Mouse (Mus musculus): ENCODE measurements around the gene Nfe2l2. TPM values are rescaled to one million over a fixed set of nuclear protein-coding genes. Genes with fewer than 3 reads are reported as not detected.

Nfe2l2 gene
- polyA plus RNA-seq, 1 experiment: not detected

GRCm38 (mm10) chr2:75692369-75692768 is 12.1 kb downstream of the Nfe2l2 start:
- WGBS: 87% methylated on average over 6 of the region's 6 CpGs
- H3K27ac ChIP-seq (ENCODE audit: insufficient read depth, low read depth, low read length): no peak overlapping the region
- no peak overlapping the region for H3K4me3 ChIP-seq (ENCODE audit: insufficient read depth, low read depth, low read length)
- no peak for TF ChIP-seq POLR2A (IDR thresholded peaks at IDR 0.05; ENCODE audit: insufficient read depth, low read depth, low read length)
- TF ChIP-seq CTCF (IDR thresholded peaks at IDR 0.05; ENCODE audit: insufficient read depth, low read depth, low read length): no peak
- no peaks in the 10 kb centered on the region for H3K4me1 ChIP-seq (ENCODE audit: control insufficient read depth, insufficient read depth, low read length)

- H3K4me1 ChIP-seq (ENCODE audit: control insufficient read depth, insufficient read depth, low read length): no peaks in the 10 kb centered on the region
- no peak for TF ChIP-seq CTCF (IDR thresholded peaks at IDR 0.05; ENCODE audit: insufficient read depth, low read depth, low read length)
- TF ChIP-seq POLR2A (IDR thresholded peaks at IDR 0.05; ENCODE audit: insufficient read depth, low read depth, low read length): no peak
- WGBS: 76% methylated on average over 8 of the region's 8 CpGs
- no peak overlapping the region for H3K27ac ChIP-seq (ENCODE audit: insufficient read depth, low read depth, low read length)
- no peak overlapping the region for H3K4me3 ChIP-seq (ENCODE audit: insufficient read depth, low read depth, low read length)
Observed at GRCm38 (mm10) chr2:75691316-75691715, 13.1 kb downstream of the Nfe2l2 start.

- TF ChIP-seq CTCF (IDR thresholded peaks at IDR 0.05; ENCODE audit: insufficient read depth, low read depth, low read length): no peak
- 96% methylated on average over 4 of the region's 4 CpGs for WGBS
- Histone ChIP-seq H3K4me3 (ENCODE audit: insufficient read depth, low read depth, low read length) (no peak overlapping the region), H3K4me1 (ENCODE audit: control insufficient read depth, insufficient read depth, low read length) (no peaks in the 10 kb centered on the region), H3K27ac (ENCODE audit: insufficient read depth, low read depth, low read length) (no peak overlapping the region)
Observed at GRCm38 (mm10) chr2:75690656-75691055, 13.8 kb downstream of the Nfe2l2 start.

GRCm38 (mm10) chr2:75689482-75690158 is 14.8 kb downstream of the Nfe2l2 start:
- TF ChIP-seq POLR2A (IDR thresholded peaks at IDR 0.05; ENCODE audit: insufficient read depth, low read depth, low read length): no peak
- no peak for TF ChIP-seq CTCF (IDR thresholded peaks at IDR 0.05; ENCODE audit: insufficient read depth, low read depth, low read length)
- Histone ChIP-seq H3K4me3 (ENCODE audit: insufficient read depth, low read depth, low read length) (no peak overlapping the region), H3K4me1 (ENCODE audit: control insufficient read depth, insufficient read depth, low read length) (no peaks in the 10 kb centered on the region), H3K27ac (ENCODE audit: insufficient read depth, low read depth, low read length) (no peak overlapping the region)
- WGBS: 87% methylated on average over 10 of the region's 10 CpGs

- WGBS: 55% methylated on average over 1 of the region's 1 CpGs
- H3K4me1 ChIP-seq (ENCODE audit: control insufficient read depth, insufficient read depth, low read length): no peaks in the 10 kb centered on the region
- no peak overlapping the region for H3K27ac ChIP-seq (ENCODE audit: insufficient read depth, low read depth, low read length)
- no peak overlapping the region for H3K4me3 ChIP-seq (ENCODE audit: insufficient read depth, low read depth, low read length)
- no peak for TF ChIP-seq POLR2A (IDR thresholded peaks at IDR 0.05; ENCODE audit: insufficient read depth, low read depth, low read length)
- TF ChIP-seq CTCF (IDR thresholded peaks at IDR 0.05; ENCODE audit: insufficient read depth, low read depth, low read length): no peak
Observed at GRCm38 (mm10) chr2:75688901-75689300, 15.5 kb downstream of the Nfe2l2 start.

- TF ChIP-seq POLR2A (IDR thresholded peaks at IDR 0.05; ENCODE audit: insufficient read depth, low read depth, low read length): no peak
- TF ChIP-seq CTCF (IDR thresholded peaks at IDR 0.05; ENCODE audit: insufficient read depth, low read depth, low read length): no peak
- Histone ChIP-seq H3K4me3 (ENCODE audit: insufficient read depth, low read depth, low read length) (no peak overlapping the region), H3K27ac (ENCODE audit: insufficient read depth, low read depth, low read length) (no peak overlapping the region), H3K4me1 (ENCODE audit: control insufficient read depth, insufficient read depth, low read length) (no peaks in the 10 kb centered on the region)
- 88% methylated on average over 10 of the region's 10 CpGs for WGBS
Observed at GRCm38 (mm10) chr2:75687040-75687749, 17.2 kb downstream of the Nfe2l2 start.

- TF ChIP-seq POLR2A (IDR thresholded peaks at IDR 0.05; ENCODE audit: insufficient read depth, low read depth, low read length) (no peak), CTCF (IDR thresholded peaks at IDR 0.05; ENCODE audit: insufficient read depth, low read depth, low read length) (no peak)
- H3K4me3 ChIP-seq (ENCODE audit: insufficient read depth, low read depth, low read length): no peak overlapping the region
- 77% methylated on average over 6 of the region's 6 CpGs for WGBS
- no peaks in the 10 kb centered on the region for H3K4me1 ChIP-seq (ENCODE audit: control insufficient read depth, insufficient read depth, low read length)
- no peak overlapping the region for H3K27ac ChIP-seq (ENCODE audit: insufficient read depth, low read depth, low read length)
Observed at GRCm38 (mm10) chr2:75685458-75685861, 19.0 kb downstream of the Nfe2l2 start.

GRCm38 (mm10) chr2:75684526-75684925 is 19.9 kb downstream of the Nfe2l2 start:
- Histone ChIP-seq H3K4me3 (ENCODE audit: insufficient read depth, low read depth, low read length) (no peak overlapping the region), H3K4me1 (ENCODE audit: control insufficient read depth, insufficient read depth, low read length) (no peaks in the 10 kb centered on the region), H3K27ac (ENCODE audit: insufficient read depth, low read depth, low read length) (no peak overlapping the region)
- WGBS: 77% methylated on average over 3 of the region's 3 CpGs
- TF ChIP-seq POLR2A (IDR thresholded peaks at IDR 0.05; ENCODE audit: insufficient read depth, low read depth, low read length) (no peak), CTCF (IDR thresholded peaks at IDR 0.05; ENCODE audit: insufficient read depth, low read depth, low read length) (no peak)

GRCm38 (mm10) chr2:75682978-75683709 is 21.3 kb downstream of the Nfe2l2 start:
- H3K4me3 ChIP-seq (ENCODE audit: insufficient read depth, low read depth, low read length): no peak overlapping the region
- TF ChIP-seq POLR2A (IDR thresholded peaks at IDR 0.05; ENCODE audit: insufficient read depth, low read depth, low read length): no peak
- no peak for TF ChIP-seq CTCF (IDR thresholded peaks at IDR 0.05; ENCODE audit: insufficient read depth, low read depth, low read length)
- no peak overlapping the region; the same call in 1 of the 2 replicates for H3K27ac ChIP-seq (ENCODE audit: insufficient read depth, low read depth, low read length)
- no peaks in the 10 kb centered on the region for H3K4me1 ChIP-seq (ENCODE audit: control insufficient read depth, insufficient read depth, low read length)
- WGBS: 42% methylated on average over 15 of the region's 15 CpGs
